Mouse (Mus musculus) erythroblast, embryonic 14.5 days (primary cell): ENCODE results near the gene Ldlrad3.

Experiments used
- GATA1 ChIP-seq: IDR thresholded peaks from 2 replicates; pipeline ENCODE4 v1.6.1; 2012; ENCODE audit warnings: low read length, inconsistent platforms, mixed read lengths
- TAL1 ChIP-seq: IDR thresholded peaks from 3 replicates; pipeline ENCODE4 v1.6.1; 2012; ENCODE audit warnings: low read length, inconsistent platforms, mixed read lengths

- TF ChIP-seq TAL1 (no peak), GATA1 (no peak)
These were observed 224.8 kb downstream of the Ldlrad3 start for GRCm38 (mm10) chr2:101961391-101961790.
